Mouse (Mus musculus): ENCODE measurements around the gene Bri3bp.
"Not testable (repeated sequence)": the region's sequence is repeated elsewhere in the genome, so short reads cannot be mapped to it uniquely, and the experiment has no call there.

Gene Bri3bp

GRCm38 (mm10) chr5:125487375-125488115 is 46.2 kb downstream of the Bri3bp start:
- DNase-seq: no peak

GRCm38 (mm10) chr5:125488116-125488455 is 46.7 kb downstream of the Bri3bp start:
- DNase-seq: no peak

- DNase-seq: not testable (repeated sequence)
Observed at GRCm38 (mm10) chr5:125488953-125489352, 47.6 kb downstream of the Bri3bp start.

- no peak for DNase-seq
Observed at GRCm38 (mm10) chr5:125491107-125491506, 49.7 kb downstream of the Bri3bp start.

- DNase-seq: no peak
Observed at GRCm38 (mm10) chr5:125492379-125493092, 51.2 kb downstream of the Bri3bp start.

- DNase-seq: no peak
Observed at GRCm38 (mm10) chr5:125493093-125493423, 51.7 kb downstream of the Bri3bp start.

GRCm38 (mm10) chr5:125495655-125496054 is 54.3 kb downstream of the Bri3bp start:
- DNase-seq: no peak

GRCm38 (mm10) chr5:125497821-125498600 is 56.6 kb downstream of the Bri3bp start:
- DNase-seq: no peak

GRCm38 (mm10) chr5:125501505-125501904 is 60.1 kb downstream of the Bri3bp start:
- no peak for DNase-seq

GRCm38 (mm10) chr5:125502186-125502585 is 60.8 kb downstream of the Bri3bp start:
- no peak for DNase-seq

- DNase-seq: no peak
Observed at GRCm38 (mm10) chr5:125503628-125504027, 62.3 kb downstream of the Bri3bp start.

GRCm38 (mm10) chr5:125504692-125505091 is 63.3 kb downstream of the Bri3bp start:
- DNase-seq: no peak

- DNase-seq: no peak
Observed at GRCm38 (mm10) chr5:125505968-125506367, 64.6 kb downstream of the Bri3bp start.

GRCm38 (mm10) chr5:125507582-125507981 is 66.2 kb downstream of the Bri3bp start:
- DNase-seq: no peak

GRCm38 (mm10) chr5:125508006-125508405 is 66.6 kb downstream of the Bri3bp start:
- DNase-seq: no peak

GRCm38 (mm10) chr5:125509541-125509940 is 68.2 kb downstream of the Bri3bp start:
- DNase-seq: no peak

Data from thymus, adult 18-20 months (tissue).